Mouse (Mus musculus) heart, postnatal 0 days (tissue): ENCODE data around the gene Gm10644. TPM values are rescaled to one million over a fixed set of nuclear protein-coding genes. Genes with fewer than 3 reads are reported as not detected.

ENCODE experiments used
- ATAC-seq: fragments of 200-750 bp; cut with Nextera tagmentation; 2 replicates; pipeline ENCODE4 v1.8.0; 2017; ENCODE audit warnings: low read depth, moderate number of reproducible peaks, moderate library complexity; ENCODE audit not compliant: insufficient read depth
- DNase-seq: peaks from one replicate; pipeline ENCODE4 v3.0.0-alpha.2; 2016; ENCODE audit warnings: low spot score
- H3K27ac ChIP-seq: fragments of 300-500 bp; sonication (generic); 2 replicates; pipeline ENCODE4 v1.5.1; 2014; ENCODE audit warnings: low read depth, mild to moderate bottlenecking
- H3K27me3 ChIP-seq: fragments of 300-500 bp; sonication (generic); 2 replicates; pipeline ENCODE4 v1.6.1; 2014; ENCODE audit warnings: low read length, mixed read lengths; ENCODE audit not compliant: control insufficient read depth, insufficient read depth
- H3K36me3 ChIP-seq: fragments of 300-500 bp; sonication (generic); replicated peaks from 2 replicates; pipeline ENCODE4 v1.6.1; 2014; ENCODE audit warnings: low read length, mixed read lengths; ENCODE audit not compliant: control insufficient read depth, insufficient read depth
- H3K4me1 ChIP-seq: fragments of 300-500 bp; sonication (generic); 2 replicates; pipeline ENCODE4 v1.6.1; 2014; ENCODE audit warnings: antibody characterized with exemption; ENCODE audit not compliant: control insufficient read depth, insufficient read depth
- H3K4me2 ChIP-seq: fragments of 300-500 bp; sonication (generic); 2 replicates; pipeline ENCODE4 v1.6.1; 2014; ENCODE audit warnings: low read depth, mild to moderate bottlenecking, low read length, moderate library complexity
- H3K4me3 ChIP-seq: fragments of 300-500 bp; sonication (generic); 2 replicates; pipeline ENCODE4 v1.5.1; 2014; ENCODE audit warnings: low read depth, low read length
- H3K9ac ChIP-seq: fragments of 300-500 bp; sonication (generic); replicated peaks from 2 replicates; pipeline ENCODE4 v1.6.1; 2014; ENCODE audit warnings: low read depth, low read length, mixed read lengths
- H3K9me3 ChIP-seq: fragments of 300-500 bp; sonication (generic); replicated peaks from 2 replicates; pipeline ENCODE4 v1.6.1; 2016; ENCODE audit warnings: low read length; ENCODE audit not compliant: control insufficient read depth
- CTCF ChIP-seq: IDR thresholded peaks from 2 replicates; pipeline ENCODE4 v1.5.1; 2016; ENCODE audit warnings: antibody characterized with exemption, control low read depth, low read depth
- EP300 ChIP-seq: IDR thresholded peaks from 2 replicates; pipeline ENCODE4 v1.6.1; 2016; ENCODE audit warnings: antibody characterized with exemption, low read depth
- WGBS: fragments of 180-500 bp; shearing (Covaris S2); extraction: QIAGEN DNeasy Blood & Tissue Kit; methylation state at CpG from one replicate; pipeline ENCODE4 v1.1.7; 2014; 5-methylcytosine and 5-hydroxymethylcytosine counted together
- polyA plus RNA-seq: library from polyadenylated mRNA; unstranded; fragments of >200 nt; fragmentation: Nextera tagmentation; extraction: Ambion mirVana; gene quantifications from 2 replicates; pipeline ENCODE4 v1.2.1, GENCODE M21; 2015
- total RNA-seq: library from RNA; depleted of rRNA; stranded (reverse); fragments of >200 nt; gene quantifications from 2 replicates; pipeline ENCODE4 v1.2.3, GENCODE M21; 2014; ENCODE audit warnings: low replicate concordance

Gm10644 gene
- total and polyA plus RNA-seq, 2 experiments from 2014 or later, result 0.08 to 0.42 TPM

- Histone ChIP-seq H3K9me3 (no peaks in the 10 kb centered on the region), H3K27me3 (no peaks in the 10 kb centered on the region), H3K4me1 (peaks cover 57% of the 10 kb centered on the region), H3K4me2 (peak overlapping the region; percentile 44), H3K4me3 (no peak overlapping the region), H3K27ac (peak overlapping the region; percentile 97), H3K36me3 (peaks cover 26% of the 10 kb centered on the region), H3K9ac (peak overlapping the region; percentile 47)
- TF ChIP-seq EP300, result no peak
- no peak for DNase-seq
- WGBS, result 43% methylated on average over 9 of the region's 9 CpGs
- ATAC-seq, result no peak
These were observed 23.2 kb upstream of the Gm10644 start for GRCm38 (mm10) chr8:83978200-83978599.

GRCm38 (mm10) chr8:83977646-83978045 lies 22.6 kb upstream of the Gm10644 start:
- peak; percentile 46 for DNase-seq
- no peak for ATAC-seq
- Histone ChIP-seq H3K9ac (peak overlapping the region; percentile 47), H3K4me3 (no peak overlapping the region), H3K4me1 (peaks cover 57% of the 10 kb centered on the region), H3K9me3 (no peaks in the 10 kb centered on the region), H3K27ac (peak overlapping the region; percentile 97), H3K27me3 (no peaks in the 10 kb centered on the region), H3K36me3 (peaks cover 20% of the 10 kb centered on the region), H3K4me2 (peak overlapping the region; percentile 44)
- 22% methylated on average over 6 of the region's 6 CpGs for WGBS
- TF ChIP-seq CTCF, result no peak

GRCm38 (mm10) chr8:83976779-83977350 lies 21.9 kb upstream of the Gm10644 start:
- WGBS, result 80% methylated on average over 5 of the region's 5 CpGs
- peaks cover 12% of the 10 kb centered on the region for H3K36me3 ChIP-seq
- DNase-seq (no peak), ATAC-seq (no peak)
- H3K4me2 ChIP-seq, result peak overlapping the region; percentile 44; the same call in 1 of the 2 replicates
- H3K9me3 ChIP-seq, result no peaks in the 10 kb centered on the region
- 0 out of 2 replicates have a peak overlapping the region, but pooled peaks have one; percentile 23 for H3K9ac ChIP-seq
- H3K27me3 ChIP-seq, result no peaks in the 10 kb centered on the region
- H3K4me3 ChIP-seq, result no peak overlapping the region
- H3K27ac ChIP-seq, result peak overlapping the region; percentile 97
- TF ChIP-seq CTCF (peak; percentile 33; the same call in 1 of the 2 replicates), EP300 (no peak)
- peaks cover 60% of the 10 kb centered on the region for H3K4me1 ChIP-seq

- Histone ChIP-seq H3K27ac (peak overlapping the region; percentile 97), H3K27me3 (no peaks in the 10 kb centered on the region), H3K4me3 (no peak overlapping the region), H3K9ac (0 out of 2 replicates have a peak overlapping the region, but pooled peaks have one; percentile 23), H3K4me1 (peaks cover 60% of the 10 kb centered on the region), H3K36me3 (peaks cover 5% of the 10 kb centered on the region; the same call in 1 of the 2 replicates), H3K4me2 (no peak overlapping the region), H3K9me3 (no peaks in the 10 kb centered on the region)
- DNase-seq (no peak), ATAC-seq (no peak)
- 64% methylated on average over 4 of the region's 4 CpGs for WGBS
- TF ChIP-seq CTCF, result peak; percentile 44
- no peak for TF ChIP-seq EP300
These were observed 21.2 kb upstream of the Gm10644 start for GRCm38 (mm10) chr8:83976101-83976630.

DNA sequence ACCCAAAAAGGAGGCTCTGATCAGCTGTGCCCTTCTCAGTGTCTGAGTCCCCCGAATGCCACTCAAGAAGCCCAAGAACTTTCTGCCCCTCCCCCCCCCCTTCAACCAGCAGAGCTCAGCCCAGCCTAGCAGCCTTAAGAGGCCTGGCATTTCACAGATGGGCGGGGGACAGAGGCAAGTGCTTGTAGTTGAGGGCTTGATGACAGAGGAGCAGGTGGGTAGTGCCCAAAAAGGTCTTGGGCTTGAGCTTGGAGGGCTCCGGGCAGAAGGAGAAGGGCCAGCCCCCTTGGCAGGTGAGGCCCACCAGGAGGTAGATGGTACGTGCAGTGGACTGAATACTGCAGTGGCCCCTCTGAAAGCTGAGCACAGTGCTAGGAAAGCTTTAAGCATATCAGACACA lies 19.5 kb upstream of the Gm10644 start:
- Histone ChIP-seq H3K4me1 (peaks cover 49% of the 10 kb centered on the region), H3K36me3 (peaks cover 4% of the 10 kb centered on the region; the same call in 1 of the 2 replicates), H3K9ac (peak overlapping the region; percentile 88), H3K27me3 (no peaks in the 10 kb centered on the region), H3K4me3 (peak overlapping the region; percentile 90), H3K4me2 (peak overlapping the region; percentile 96), H3K27ac (peak overlapping the region; percentile 90), H3K9me3 (no peaks in the 10 kb centered on the region)
- TF ChIP-seq EP300, result no peak
- TF ChIP-seq CTCF, result no peak
- WGBS, result 43% methylated on average over 4 of the region's 4 CpGs
- ATAC-seq (no peak), DNase-seq (no peak)
